Mouse (Mus musculus) large intestine, adult 2 months (tissue): ENCODE measurements around the gene Cpa5. TPM values are rescaled to one million over a fixed set of nuclear protein-coding genes. Genes with fewer than 3 reads are reported as not detected.

Experiments
- DNase-seq: peaks from one replicate; pipeline ENCODE4 v3.0.0-alpha.2; 2012; ENCODE audit warnings: low read depth, low spot score
- WGBS: fragments of 180-500 bp; shearing (Covaris S2); methylation state at CpG from one replicate; pipeline ENCODE4 v1.1.7; 2018; 5-methylcytosine and 5-hydroxymethylcytosine counted together
- polyA plus RNA-seq: library from polyadenylated mRNA; depleted of rRNA; stranded (reverse); fragments of >200 nt; gene quantifications from 2 replicates; pipeline ENCODE4 v1.2.3, GENCODE M21; 2012; rRNA removed

Gene Cpa5
- not detected in 2 replicates for polyA plus RNA-seq

DNA sequence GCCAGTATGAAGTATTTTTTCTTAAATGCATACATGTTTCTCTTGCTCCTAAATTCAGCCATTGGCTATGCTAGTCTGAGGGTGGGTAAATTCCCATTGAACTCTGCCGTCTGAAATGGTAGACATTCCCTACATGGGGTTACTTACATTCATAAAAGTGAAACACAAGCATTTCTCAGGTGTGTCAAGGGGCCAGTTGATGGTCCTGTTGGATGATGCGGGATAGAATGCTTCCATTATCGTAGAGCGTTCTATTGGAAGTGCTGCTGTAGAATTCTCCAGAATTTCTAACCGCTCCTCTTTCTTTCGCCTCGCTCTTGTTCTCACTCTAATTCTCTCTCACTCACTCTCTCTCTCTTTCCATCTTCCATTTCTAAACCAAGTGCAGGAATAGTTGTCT, at the start of gene Cpa5:
TSS of gene Cpa5 (plus strand) at position 301 of the 400 bp plus-strand sequence.
- WGBS: 95% methylated on average over 7 of the region's 7 CpGs
- DNase-seq: no peak

- 71% methylated on average over 4 of the region's 4 CpGs for WGBS
- no peak for DNase-seq
Observed at GRCm38 (mm10) chr6:30562132-30562531, 48.7 kb upstream of the Cpa5 start.

- 32% methylated on average over 6 of the region's 6 CpGs for WGBS
- no peak for DNase-seq
Observed at GRCm38 (mm10) chr6:30563575-30563974, 47.2 kb upstream of the Cpa5 start.

GRCm38 (mm10) chr6:30564051-30564450, 46.8 kb upstream of the Cpa5 start:
- DNase-seq: no peak

GRCm38 (mm10) chr6:30568069-30568468, 42.7 kb upstream of the Cpa5 start, which contains the start of gene Cpa4:
Cpa4 (plus strand) TSS chr6:30568369.
- no peak for DNase-seq
- 72% methylated on average over 5 of the region's 5 CpGs for WGBS

More at GRCm38 (mm10) chr6:30564051-30564450, 46.8 kb upstream of the Cpa5 start:
- WGBS: 94% methylated on average over 6 of the region's 6 CpGs

- no peak for DNase-seq
- WGBS: 75% methylated on average over 10 of the region's 10 CpGs
Observed at GRCm38 (mm10) chr6:30569331-30569730, 41.5 kb upstream of the Cpa5 start.

DNA sequence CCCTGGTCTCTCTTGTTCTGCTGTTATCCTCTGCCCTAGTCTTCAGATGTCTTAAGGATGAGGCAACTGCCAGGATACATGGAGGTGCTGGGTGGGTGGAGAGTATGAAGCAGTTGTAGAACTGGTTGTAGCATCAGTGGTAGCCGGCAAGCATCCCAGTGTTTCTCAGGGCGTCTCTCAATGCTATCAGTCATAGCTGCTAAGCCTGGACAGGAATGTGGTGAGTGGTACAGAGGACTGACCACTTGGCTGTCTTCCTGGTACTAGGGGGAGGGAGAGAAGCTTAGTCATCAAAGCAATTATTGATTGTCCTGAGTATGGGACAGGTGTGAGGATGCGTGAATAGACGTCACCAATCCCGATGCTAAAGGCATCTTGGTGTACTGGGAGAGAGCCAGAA, 40.8 kb upstream of the Cpa5 start:
- DNase-seq: no peak
- 87% methylated on average over 5 of the region's 5 CpGs for WGBS

GRCm38 (mm10) chr6:30572456-30573311, 38.1 kb upstream of the Cpa5 start:
- 65% methylated on average over 20 of the region's 20 CpGs for WGBS

GRCm38 (mm10) chr6:30573380-30573779, 37.4 kb upstream of the Cpa5 start:
- DNase-seq: no peak
- 80% methylated on average over 5 of the region's 5 CpGs for WGBS

More at GRCm38 (mm10) chr6:30572456-30573311, 38.1 kb upstream of the Cpa5 start:
- no peak for DNase-seq

GRCm38 (mm10) chr6:30574945-30575344, 35.9 kb upstream of the Cpa5 start:
- WGBS: 98% methylated on average over 1 of the region's 1 CpGs
- no peak for DNase-seq

- WGBS: 70% methylated on average over 17 of the region's 17 CpGs
- no peak for DNase-seq
Observed at GRCm38 (mm10) chr6:30576477-30577203, 34.2 kb upstream of the Cpa5 start.

GRCm38 (mm10) chr6:30579961-30580840, 30.6 kb upstream of the Cpa5 start:
- 83% methylated on average over 17 of the region's 17 CpGs for WGBS
- no peak for DNase-seq

- DNase-seq: no peak
- WGBS: 92% methylated on average over 8 of the region's 8 CpGs
Observed at GRCm38 (mm10) chr6:30580841-30581176, 30.0 kb upstream of the Cpa5 start.

GRCm38 (mm10) chr6:30586886-30587442, 23.8 kb upstream of the Cpa5 start:
- no peak for DNase-seq
- WGBS: 80% methylated on average over 7 of the region's 7 CpGs

DNA sequence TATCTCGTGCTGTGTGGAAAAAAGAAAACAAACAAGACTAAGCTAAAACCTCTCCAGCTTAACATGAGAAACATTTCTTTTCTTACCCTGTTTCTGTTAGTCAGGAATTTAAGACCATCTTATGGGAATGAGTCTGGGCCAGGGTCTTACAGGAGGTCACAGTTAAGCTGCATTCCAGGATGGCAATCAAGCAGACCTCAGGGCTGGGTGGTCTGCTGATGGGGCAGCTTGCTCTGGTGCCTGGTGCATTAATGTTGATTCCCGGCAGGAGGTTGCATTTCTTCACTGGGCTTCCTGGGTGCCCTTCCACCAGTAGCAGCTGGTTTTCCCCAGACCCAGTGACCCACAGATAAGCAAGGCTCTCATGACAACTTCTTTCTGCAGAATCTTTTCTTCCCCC, 21.0 kb upstream of the Cpa5 start:
- 32% methylated on average over 2 of the region's 2 CpGs for WGBS
- DNase-seq: no peak

DNA sequence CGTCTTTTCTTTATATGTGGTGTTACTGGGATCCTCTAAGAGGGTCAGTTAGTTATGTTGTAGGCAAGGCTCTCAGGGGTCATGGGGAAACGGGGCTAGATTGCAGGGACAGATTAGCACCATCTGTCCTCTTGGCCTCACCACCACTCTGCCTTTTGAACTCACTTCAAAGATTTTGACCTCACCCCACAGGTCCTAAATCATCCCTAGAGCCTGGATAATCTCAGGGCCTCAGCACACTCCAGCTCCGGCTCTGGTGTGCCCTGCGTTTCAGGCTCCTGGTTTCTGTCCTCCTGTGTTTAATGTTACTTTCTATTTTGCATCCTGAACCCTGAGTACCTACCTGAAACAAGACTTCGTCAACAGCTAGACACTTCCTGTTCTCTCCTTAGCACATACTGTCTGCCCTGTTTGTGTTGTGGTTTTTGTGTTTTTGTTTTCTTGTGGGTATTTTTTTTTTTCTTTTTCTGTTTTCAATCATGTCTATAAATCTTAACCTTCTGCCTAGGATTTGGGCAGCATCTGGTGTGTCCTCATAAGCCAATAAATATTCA, 18.9 kb upstream of the Cpa5 start:
- no peak for DNase-seq
- 43% methylated on average over 5 of the region's 5 CpGs for WGBS

DNA sequence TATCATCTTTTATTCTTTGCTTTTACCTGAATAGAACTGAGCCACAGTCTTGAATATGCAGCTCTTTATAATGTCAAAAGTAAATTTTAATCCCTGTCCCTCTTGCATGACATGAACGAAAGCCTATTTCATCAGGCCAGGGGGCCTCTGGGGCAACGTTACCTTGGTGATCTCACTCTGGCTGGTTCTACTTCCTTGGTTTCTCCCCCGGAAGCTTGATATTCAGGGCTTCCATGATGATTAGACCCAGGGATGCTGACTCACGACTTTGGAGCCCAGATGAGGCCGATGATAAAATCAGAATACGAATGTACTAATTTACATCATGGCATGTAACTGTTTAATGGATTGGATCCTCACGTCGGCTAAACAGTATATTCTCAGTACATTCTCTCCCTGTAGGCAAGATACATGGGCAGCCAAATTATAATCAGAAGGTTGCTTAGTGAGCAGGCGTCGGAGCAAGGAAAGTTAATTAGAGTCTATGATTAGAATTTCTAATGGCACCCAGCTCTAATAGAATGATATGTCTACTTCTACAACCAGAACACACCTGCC, 18.3 kb upstream of the Cpa5 start:
- 82% methylated on average over 10 of the region's 10 CpGs for WGBS
- DNase-seq: no peak

- 89% methylated on average over 7 of the region's 7 CpGs for WGBS
- DNase-seq: no peak
Observed at GRCm38 (mm10) chr6:30594364-30594763, 16.4 kb upstream of the Cpa5 start.
